Mouse (Mus musculus): Measurements from ENCODE around the gene Olfr348.

The Olfr348 gene

DNA sequence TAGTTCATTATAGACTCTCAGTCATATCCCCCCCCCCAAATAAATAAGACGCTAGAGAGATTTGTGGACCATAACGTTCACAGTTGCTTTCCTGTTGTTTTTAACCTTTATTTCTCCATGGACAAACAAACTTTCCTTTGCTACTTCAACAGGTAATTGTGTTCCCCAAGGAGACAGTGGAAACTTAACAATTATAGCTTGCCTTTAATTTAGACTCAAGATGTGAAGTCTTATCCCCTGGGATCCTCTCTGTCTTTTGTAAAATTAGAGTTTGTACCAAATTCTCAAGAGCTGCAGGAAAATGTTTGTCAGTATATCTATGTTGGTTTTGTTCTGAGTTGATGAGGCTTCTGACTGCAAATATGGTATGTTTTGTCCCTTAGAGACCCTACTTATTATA lies at the start of gene Olfr348:
TSS of gene Olfr348 (plus strand) at position 301 of the 400 bp plus-strand sequence.
- DNase-seq (ENCODE audit: low read depth, low spot score) = no peak
- Histone ChIP-seq H3K36me3 (ENCODE audit: control insufficient read depth, insufficient read depth, low read length, poor library complexity, severe bottlenecking) (no peaks in the 10 kb centered on the region), H3K27me3 (ENCODE audit: control insufficient read depth, insufficient read depth, low read length, poor library complexity, severe bottlenecking) (no peaks in the 10 kb centered on the region)

DNA sequence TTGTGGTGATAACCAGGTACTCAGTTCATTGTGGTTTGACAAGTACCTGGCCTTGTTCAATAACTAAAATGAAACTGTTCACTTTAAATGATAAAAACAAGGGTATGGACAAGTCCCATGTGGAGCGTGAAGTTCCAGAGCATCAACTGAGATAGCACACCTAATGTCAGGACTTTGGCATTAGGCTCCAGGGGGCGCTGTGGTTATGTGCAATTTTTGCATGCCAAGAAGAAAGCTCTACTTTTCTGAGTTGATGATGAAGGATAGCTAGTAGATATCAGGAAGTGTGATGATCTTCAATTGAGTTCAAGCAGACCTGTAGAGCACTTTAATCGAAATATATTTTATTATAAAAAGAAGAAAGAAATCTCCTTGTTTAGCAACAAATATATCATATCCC lies 47.9 kb upstream of the Olfr348 start:
- H3K27me3 ChIP-seq (ENCODE audit: control insufficient read depth, insufficient read depth, low read length, poor library complexity, severe bottlenecking) = no peaks in the 10 kb centered on the region
- no peaks in the 10 kb centered on the region for H3K36me3 ChIP-seq (ENCODE audit: control insufficient read depth, insufficient read depth, low read length, poor library complexity, severe bottlenecking)
- DNase-seq (ENCODE audit: low read depth, low spot score) = no peak

DNA sequence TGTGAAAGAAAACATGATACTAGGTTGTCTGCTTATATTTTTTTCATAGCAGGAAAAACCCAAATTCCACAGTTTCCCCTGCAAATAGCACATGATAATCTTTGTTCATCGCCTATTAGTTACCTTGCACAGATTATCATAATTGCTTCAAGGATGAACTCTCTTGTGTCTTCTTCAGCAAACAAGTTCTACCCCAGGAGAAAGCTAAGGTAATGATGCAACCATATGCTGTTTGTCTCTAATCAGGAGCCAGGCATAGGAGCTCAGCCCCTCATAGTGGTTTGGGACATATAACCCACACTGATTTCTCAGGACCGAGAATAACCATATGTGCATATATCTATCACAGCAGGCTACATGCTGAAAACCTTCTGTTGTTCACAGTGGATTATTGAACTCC lies 6.2 kb downstream of the Olfr348 start, which contains the start of gene Olfr50:
TSS of gene Olfr50 (plus strand) at position 301 of the 400 bp plus-strand sequence.
- DNase-seq (ENCODE audit: low read depth, low spot score) = no peak
- no peaks in the 10 kb centered on the region for H3K36me3 ChIP-seq (ENCODE audit: control insufficient read depth, insufficient read depth, low read length, poor library complexity, severe bottlenecking)
- H3K27me3 ChIP-seq (ENCODE audit: control insufficient read depth, insufficient read depth, low read length, poor library complexity, severe bottlenecking) = no peaks in the 10 kb centered on the region

DNA sequence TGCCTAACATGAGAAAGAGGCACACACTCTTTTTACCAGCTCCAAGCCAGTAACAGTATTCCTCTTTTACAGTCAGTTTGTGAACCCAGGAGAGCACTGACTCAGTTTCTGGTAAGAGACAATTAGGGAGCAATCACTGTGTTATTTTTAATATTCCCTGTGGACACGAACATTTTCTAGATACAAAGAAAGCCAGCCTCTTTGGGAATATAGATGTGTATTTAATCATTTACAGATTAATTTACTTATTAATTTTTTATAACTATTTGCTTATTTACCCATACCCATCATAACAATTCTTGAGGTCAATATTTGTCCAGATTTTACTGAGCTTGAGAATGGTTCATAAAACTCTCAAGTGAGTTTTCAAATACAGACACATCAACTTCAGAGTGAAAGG lies 32.9 kb downstream of the Olfr348 start, which contains the start of gene Olfr3:
TSS of gene Olfr3 (minus strand) at position 101 of the 400 bp plus-strand sequence.
- Histone ChIP-seq H3K27me3 (ENCODE audit: control insufficient read depth, insufficient read depth, low read length, poor library complexity, severe bottlenecking) (no peaks in the 10 kb centered on the region), H3K36me3 (ENCODE audit: control insufficient read depth, insufficient read depth, low read length, poor library complexity, severe bottlenecking) (no peaks in the 10 kb centered on the region)
- no peak for DNase-seq (ENCODE audit: low read depth, low spot score)

All from splenic B cell, adult 2 months (primary cell).